Mouse (Mus musculus) heart, postnatal 0 days (tissue): ENCODE results near the gene Atp2b4.

Experiments used
- CTCF ChIP-seq: IDR thresholded peaks from 2 replicates; pipeline ENCODE4 v1.5.1; 2016; ENCODE audit warnings: antibody characterized with exemption, control low read depth, low read depth
- EP300 ChIP-seq: IDR thresholded peaks from 2 replicates; pipeline ENCODE4 v1.6.1; 2016; ENCODE audit warnings: antibody characterized with exemption, low read depth

DNA sequence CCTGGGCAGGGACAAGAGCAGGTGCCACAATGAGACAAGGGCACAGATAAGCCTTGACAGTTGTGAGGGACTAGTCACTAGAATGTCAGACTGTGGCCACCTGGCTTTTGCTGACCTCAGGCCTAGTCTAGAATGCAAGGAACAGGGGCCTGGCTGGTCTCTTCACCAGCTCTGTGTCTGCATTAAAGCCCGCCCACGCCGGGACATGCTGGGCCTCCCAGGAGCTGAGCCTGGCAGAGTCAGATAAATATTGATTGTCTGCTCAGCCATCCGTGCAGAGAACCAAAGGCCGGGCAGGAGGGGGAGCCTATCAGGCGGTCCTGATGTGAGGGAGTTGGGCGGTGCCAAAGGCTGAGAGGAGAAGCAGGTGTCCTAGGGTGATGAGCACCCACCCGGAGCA is 24.7 kb upstream of the Atp2b4 start:
- TF ChIP-seq CTCF (no peak), EP300 (no peak)
